Mouse (Mus musculus) lung, postnatal 0 days (tissue): ENCODE results near the gene Npas4. TPM values are rescaled to one million over a fixed set of nuclear protein-coding genes. Genes with fewer than 3 reads are reported as not detected.

Experiments
- ATAC-seq: fragments of 200-750 bp; cut with Nextera tagmentation; 2 replicates; pipeline ENCODE4 v1.8.0; 2017; ENCODE audit warnings: moderate library complexity
- DNase-seq: peaks from one replicate; pipeline ENCODE4 v3.0.0-alpha.2; 2016; ENCODE audit warnings: low spot score
- H3K27ac ChIP-seq: fragments of 300-500 bp; sonication (generic); 2 replicates; pipeline ENCODE4 v1.5.1; 2014; ENCODE audit warnings: antibody characterized with exemption, mild to moderate bottlenecking, low read length, mixed read lengths
- H3K27me3 ChIP-seq: fragments of 300-500 bp; sonication (generic); replicated peaks from 2 replicates; pipeline ENCODE4 v1.6.1; 2014; ENCODE audit warnings: low read length, mixed read lengths; ENCODE audit not compliant: insufficient read depth
- H3K36me3 ChIP-seq: fragments of 300-500 bp; sonication (generic); 2 replicates; pipeline ENCODE4 v1.6.1; 2014; ENCODE audit warnings: low read length, mixed read lengths; ENCODE audit not compliant: insufficient read depth
- H3K4me1 ChIP-seq: fragments of 300-500 bp; sonication (generic); 2 replicates; pipeline ENCODE4 v1.6.1; 2014; ENCODE audit warnings: antibody characterized with exemption, low read depth, low read length, mixed read lengths; ENCODE audit not compliant: insufficient read depth
- H3K4me2 ChIP-seq: fragments of 300-500 bp; sonication (generic); replicated peaks from 2 replicates; pipeline ENCODE4 v1.6.1; 2014; ENCODE audit warnings: low read depth, mild to moderate bottlenecking, low read length, moderate library complexity, mixed read lengths
- H3K4me3 ChIP-seq: fragments of 300-500 bp; sonication (generic); 2 replicates; pipeline ENCODE4 v1.5.1; 2014; ENCODE audit warnings: low read depth, low read length
- H3K9ac ChIP-seq: fragments of 300-500 bp; sonication (generic); replicated peaks from 2 replicates; pipeline ENCODE4 v1.6.1; 2014; ENCODE audit warnings: low read depth, mild to moderate bottlenecking
- H3K9me3 ChIP-seq: fragments of 300-500 bp; sonication (generic); 2 replicates; pipeline ENCODE4 v1.6.1; 2016; ENCODE audit warnings: low read length, mixed read lengths
- CTCF ChIP-seq: IDR thresholded peaks from 2 replicates; pipeline ENCODE4 v1.5.1; 2016; ENCODE audit warnings: antibody characterized with exemption, mild to moderate bottlenecking
- EP300 ChIP-seq: IDR thresholded peaks from 2 replicates; pipeline ENCODE4 v1.6.1; 2016; ENCODE audit warnings: antibody characterized with exemption, mild to moderate bottlenecking, control low read depth
- WGBS: fragments of 180-500 bp; shearing (Covaris S2); extraction: QIAGEN DNeasy Blood & Tissue Kit; methylation state at CpG from one replicate; pipeline ENCODE4 v1.1.7; 2014; 5-methylcytosine and 5-hydroxymethylcytosine counted together
- polyA plus RNA-seq: library from polyadenylated mRNA; unstranded; fragments of >200 nt; fragmentation: Nextera tagmentation; extraction: Ambion mirVana; gene quantifications from 2 replicates; pipeline ENCODE4 v1.2.1, GENCODE M21; 2015

Npas4 gene
- polyA plus RNA-seq, 1 experiment from 2014 or later = 0.04 TPM

DNA sequence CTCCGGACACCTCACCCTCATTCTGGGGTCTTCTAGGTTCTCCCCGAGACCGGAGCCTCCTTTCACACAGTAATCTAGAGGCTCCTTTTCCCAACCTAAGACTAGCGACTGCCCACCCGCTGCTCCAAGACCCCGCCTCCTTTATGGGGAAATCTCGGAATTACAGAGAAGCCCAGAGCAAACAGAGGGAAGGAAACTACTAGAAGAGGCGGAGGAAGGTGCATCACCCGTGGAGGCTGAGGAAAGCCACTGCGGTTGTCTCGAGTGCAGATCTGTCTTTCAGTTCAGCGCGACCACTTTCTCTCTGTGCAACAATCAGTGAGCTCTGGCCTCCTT lies 46.9 kb downstream of the Npas4 start:
- H3K27me3 ChIP-seq = no peaks in the 10 kb centered on the region
- peak overlapping the region; percentile 19; the same call in 1 of the 2 replicates for H3K9ac ChIP-seq
- ATAC-seq = peak; percentile 75
- H3K27ac ChIP-seq = no peak overlapping the region
- peak overlapping the region; percentile 86 for H3K4me2 ChIP-seq
- H3K9me3 ChIP-seq = no peaks in the 10 kb centered on the region
- DNase-seq = peak; percentile 84
- H3K36me3 ChIP-seq = no peaks in the 10 kb centered on the region
- H3K4me3 ChIP-seq = peak overlapping the region; percentile 59
- H3K4me1 ChIP-seq = peaks cover 6% of the 10 kb centered on the region; the same call in 1 of the 2 replicates
- TF ChIP-seq CTCF = no peak
- no peak for TF ChIP-seq EP300
- WGBS = 2% methylated on average over 13 of the region's 13 CpGs

DNA sequence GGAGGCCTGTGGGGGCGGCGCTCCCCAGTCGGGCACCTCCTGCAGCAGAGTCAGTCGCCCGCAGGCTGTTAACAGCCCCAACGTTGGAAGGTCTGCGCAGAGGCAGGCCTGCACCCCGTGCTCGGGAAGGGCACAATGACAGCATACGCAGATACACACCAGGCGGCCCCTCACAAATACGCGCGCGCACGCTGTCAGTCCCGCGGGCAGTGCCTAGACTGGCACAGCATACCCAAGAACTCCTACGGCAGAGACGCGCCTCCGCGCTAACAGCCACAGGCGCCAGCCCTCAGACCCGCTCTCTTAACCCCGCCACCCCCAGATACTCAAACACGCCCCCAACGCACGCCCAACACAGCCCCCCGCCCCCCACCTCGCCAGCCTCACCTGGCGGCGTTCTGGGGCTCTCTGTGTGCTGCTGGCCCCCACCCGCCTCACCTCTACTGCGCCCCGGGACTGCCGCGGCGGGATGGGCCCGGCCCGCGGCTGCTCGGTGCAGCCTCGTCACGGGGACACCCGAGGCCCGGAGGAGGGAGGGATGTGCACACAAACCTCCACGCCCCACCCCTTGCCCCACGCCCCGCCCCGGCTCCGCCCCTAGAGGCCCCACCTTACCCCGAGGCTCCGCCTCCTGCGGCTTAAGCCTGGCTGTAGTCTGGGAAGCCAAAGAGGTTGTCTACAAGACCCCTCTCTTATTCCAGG lies 47.4 kb downstream of the Npas4 start, which contains the start of gene Peli3:
Peli3 (minus strand) TSS at position 577 of the 702 bp plus-strand sequence.
- no peak for TF ChIP-seq CTCF
- no peak for TF ChIP-seq EP300

DNA sequence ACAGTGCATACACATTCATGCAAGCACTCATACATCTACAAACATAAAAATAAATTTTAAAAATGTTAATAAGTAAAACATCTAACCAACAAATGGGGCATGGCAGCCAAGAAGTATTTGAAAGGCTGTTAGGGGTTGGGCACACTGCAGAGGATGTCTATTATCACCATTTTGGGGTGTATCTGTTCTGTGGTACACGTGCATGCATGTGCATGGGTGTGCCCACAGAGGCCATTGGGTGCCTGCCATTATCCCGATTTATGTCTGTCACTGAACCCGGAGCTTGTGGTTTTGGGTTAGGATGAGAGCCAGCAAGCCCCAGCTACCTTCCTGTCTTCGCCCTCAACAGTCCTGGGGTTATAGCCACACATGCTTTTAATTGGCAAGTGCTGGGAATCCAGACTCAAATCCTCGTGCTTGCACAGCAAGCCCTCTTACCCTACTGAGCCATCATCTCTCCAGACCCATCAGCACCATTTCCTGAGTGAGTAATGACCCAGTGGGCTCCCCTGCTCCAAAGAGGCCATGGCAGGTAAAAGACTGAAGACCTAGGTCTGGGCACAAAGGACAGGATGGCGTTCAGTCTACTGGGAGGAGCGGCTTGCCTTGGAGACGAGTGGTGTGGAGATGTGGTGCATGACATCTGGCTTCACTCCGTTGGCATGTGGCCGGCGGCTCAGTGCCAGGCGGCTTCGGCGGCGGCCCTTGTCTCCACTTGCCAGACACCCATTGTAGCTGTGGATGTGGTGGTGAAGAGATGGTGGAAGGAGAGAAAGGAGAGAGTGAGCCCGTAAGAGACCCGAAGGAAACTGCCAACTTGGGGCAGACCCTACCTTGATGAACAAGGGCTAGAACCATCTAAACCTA lies 52.4 kb downstream of the Npas4 start:
- no peak overlapping the region for H3K4me2 ChIP-seq
- H3K4me1 ChIP-seq = peaks cover 3% of the 10 kb centered on the region; the same call in 1 of the 2 replicates

More for the DNA sequence above, 47.4 kb downstream of the Npas4 start, which contains the start of gene Peli3:
- no peak within 1 kb of the TSS for H3K27ac ChIP-seq
- H3K27me3 ChIP-seq = no peaks in the 10 kb centered on the region
- H3K4me3 ChIP-seq = peak within 1 kb of the TSS; percentile 59
- no peaks in the 10 kb centered on the region for H3K36me3 ChIP-seq
- no peaks in the 10 kb centered on the region for H3K9me3 ChIP-seq
- ATAC-seq (peak; percentile 99), DNase-seq (peak; percentile 89)
- WGBS = under 1% methylated on average over 36 of the region's 55 CpGs
- peak within 1 kb of the TSS; percentile 86 for H3K4me2 ChIP-seq
- H3K9ac ChIP-seq = peak within 1 kb of the TSS; percentile 19; the same call in 1 of the 2 replicates
- peaks cover 6% of the 10 kb centered on the region; the same call in 1 of the 2 replicates for H3K4me1 ChIP-seq

DNA sequence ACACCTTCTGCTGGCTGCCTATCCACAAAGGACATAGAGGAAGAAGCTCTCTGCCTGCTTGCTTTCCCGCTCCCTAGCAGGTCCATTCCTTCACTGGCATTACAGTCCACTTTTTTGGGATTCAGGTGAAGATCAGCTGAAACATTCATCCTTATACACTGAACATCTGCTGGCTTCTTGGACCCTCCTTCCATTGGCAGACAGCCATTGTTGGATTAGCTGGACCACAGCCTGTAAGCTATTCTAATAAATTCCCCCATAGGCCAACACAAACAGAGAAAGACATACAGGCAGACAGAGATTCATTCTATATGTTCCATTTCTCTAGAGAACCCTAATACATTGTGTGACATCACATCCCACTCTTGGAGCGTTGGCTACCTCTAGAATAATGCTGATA lies 53.2 kb downstream of the Npas4 start:
- no peaks in the 10 kb centered on the region for H3K4me1 ChIP-seq
- H3K36me3 ChIP-seq = no peaks in the 10 kb centered on the region
- 77% methylated on average over 2 of the region's 2 CpGs for WGBS
- TF ChIP-seq EP300 (no peak), CTCF (no peak)
- no peaks in the 10 kb centered on the region for H3K27me3 ChIP-seq
- no peak overlapping the region for H3K9ac ChIP-seq
- DNase-seq (no peak), ATAC-seq (no peak)
- H3K4me2 ChIP-seq = no peak overlapping the region
- no peaks in the 10 kb centered on the region for H3K9me3 ChIP-seq
- no peak overlapping the region for H3K27ac ChIP-seq
- H3K4me3 ChIP-seq = no peak overlapping the region

More for the DNA sequence above, 52.4 kb downstream of the Npas4 start:
- DNase-seq (no peak), ATAC-seq (no peak)
- Histone ChIP-seq H3K9ac (no peak overlapping the region), H3K9me3 (no peaks in the 10 kb centered on the region), H3K4me3 (no peak overlapping the region), H3K36me3 (no peaks in the 10 kb centered on the region), H3K27ac (no peak overlapping the region), H3K27me3 (no peaks in the 10 kb centered on the region)
- TF ChIP-seq EP300 = no peak
- no peak for TF ChIP-seq CTCF
- WGBS = 89% methylated on average over 17 of the region's 17 CpGs

Other genes starting within 250 kb of the Npas4 start
- gene Rbm4b, start 233.8 kb downstream of the Npas4 start, polyA plus RNA-seq = 23.4 and 26.8 TPM in 2 replicates
- 28.6 and 29.4 TPM in 2 replicates for gene Rbm4, start 196.4 kb downstream of the Npas4 start, polyA plus RNA-seq
- 13.9 and 19.7 TPM in 2 replicates for gene Gm21992, start 178.7 kb downstream of the Npas4 start, polyA plus RNA-seq
- 24.3 and 25.1 TPM in 2 replicates for gene Rbm14, start 178.7 kb downstream of the Npas4 start, polyA plus RNA-seq
- 53.0 and 54.5 TPM in 2 replicates for gene Ccs, start 151.0 kb downstream of the Npas4 start, polyA plus RNA-seq
- gene Ccdc87, start 150.9 kb downstream of the Npas4 start, polyA plus RNA-seq = 0.51 and 0.62 TPM in 2 replicates
- gene Ctsf, start 135.2 kb downstream of the Npas4 start, polyA plus RNA-seq = 34.2 and 35.2 TPM in 2 replicates
- 0.27 and 0.40 TPM in 2 replicates for gene Actn3, start 112.4 kb downstream of the Npas4 start, polyA plus RNA-seq
- 8.1 and 9.1 TPM in 2 replicates for gene Zdhhc24, start 111.6 kb downstream of the Npas4 start, polyA plus RNA-seq
- 1.6 and 1.9 TPM in 2 replicates for gene Bbs1, start 83.7 kb downstream of the Npas4 start, polyA plus RNA-seq
- 47.6 and 47.7 TPM in 2 replicates for gene Dpp3, start 62.0 kb downstream of the Npas4 start, polyA plus RNA-seq
- 0.85 and 1.8 TPM in 2 replicates for gene Peli3, start 47.2 kb downstream of the Npas4 start, polyA plus RNA-seq
- 52.1 and 55.1 TPM in 2 replicates for gene Mrpl11, start 28.2 kb downstream of the Npas4 start, polyA plus RNA-seq
- 0.88 TPM in 2 replicates for gene Slc29a2, start 33.5 kb upstream of the Npas4 start, polyA plus RNA-seq
- gene B4gat1, start 48.5 kb upstream of the Npas4 start, polyA plus RNA-seq = 33.8 and 36.3 TPM in 2 replicates
- gene AC124502.3, start 48.6 kb upstream of the Npas4 start, polyA plus RNA-seq = 1.1 and 1.6 TPM in 2 replicates
- gene Brms1, start 51.0 kb upstream of the Npas4 start, polyA plus RNA-seq = 40.8 and 47.6 TPM in 2 replicates
- 1.7 and 1.9 TPM in 2 replicates for gene Rin1, start 60.2 kb upstream of the Npas4 start, polyA plus RNA-seq
- 23.1 and 25.1 TPM in 2 replicates for gene Cd248, start 77.8 kb upstream of the Npas4 start, polyA plus RNA-seq
- 4.1 and 4.5 TPM in 2 replicates for gene Tmem151a, start 95.2 kb upstream of the Npas4 start, polyA plus RNA-seq
- gene Yif1a, start 98.2 kb upstream of the Npas4 start, polyA plus RNA-seq = 93.3 and 105 TPM in 2 replicates
- 0.70 and 0.89 TPM in 2 replicates for gene Cnih2, start 108.2 kb upstream of the Npas4 start, polyA plus RNA-seq
- 228 and 240 TPM in 2 replicates for gene Rab1b, start 116.8 kb upstream of the Npas4 start, polyA plus RNA-seq
- gene Klc2, start 128.2 kb upstream of the Npas4 start, polyA plus RNA-seq = 10.1 and 10.8 TPM in 2 replicates